Mouse (Mus musculus) limb, embryonic 10.5 days (tissue): ENCODE results near the gene Arhgef2. TPM values are rescaled to one million over a fixed set of nuclear protein-coding genes. Genes with fewer than 3 reads are reported as not detected.
"Not testable (repeated sequence)": the region's sequence is repeated elsewhere in the genome, so short reads cannot be mapped to it uniquely, and the experiment has no call there.

ENCODE experiments used
- DNase-seq: peaks from one replicate; pipeline ENCODE4 v3.0.0-alpha.2; 2017; ENCODE audit warnings: low spot score
- H3K27ac ChIP-seq: fragments of 300-500 bp; sonication (generic); 2 replicates; pipeline ENCODE4 v1.5.1; 2016; ENCODE audit warnings: mild to moderate bottlenecking
- H3K27me3 ChIP-seq: fragments of 300-500 bp; sonication (generic); 2 replicates; pipeline ENCODE4 v1.6.1; 2016; ENCODE audit warnings: low read depth, mild to moderate bottlenecking; ENCODE audit not compliant: poor library complexity, severe bottlenecking
- H3K36me3 ChIP-seq: fragments of 300-500 bp; sonication (generic); 2 replicates; pipeline ENCODE4 v1.6.1; 2016; ENCODE audit warnings: mild to moderate bottlenecking, moderate library complexity
- H3K4me1 ChIP-seq: fragments of 300-500 bp; sonication (generic); 2 replicates; pipeline ENCODE4 v1.6.1; 2016
- H3K4me3 ChIP-seq: fragments of 300-500 bp; sonication (generic); 2 replicates; pipeline ENCODE4 v1.5.1; 2016; ENCODE audit warnings: mild to moderate bottlenecking, moderate library complexity
- H3K9me3 ChIP-seq: fragments of 300-500 bp; sonication (generic); replicated peaks from 2 replicates; pipeline ENCODE4 v1.6.1; 2016; ENCODE audit warnings: mild to moderate bottlenecking
- WGBS: fragments of 180-500 bp; shearing (Covaris S2); methylation state at CpG from one replicate; pipeline ENCODE4 v1.1.7; 2016; 5-methylcytosine and 5-hydroxymethylcytosine counted together
- polyA plus RNA-seq: library from polyadenylated mRNA; unstranded; fragments of >200 nt; fragmentation: Nextera tagmentation; extraction: Ambion mirVana; gene quantifications from 2 replicates; pipeline ENCODE4 v1.2.1, GENCODE M21; 2016

Gene Arhgef2
- polyA plus RNA-seq, 1 experiment from 2014 or later, result 119 TPM

DNA sequence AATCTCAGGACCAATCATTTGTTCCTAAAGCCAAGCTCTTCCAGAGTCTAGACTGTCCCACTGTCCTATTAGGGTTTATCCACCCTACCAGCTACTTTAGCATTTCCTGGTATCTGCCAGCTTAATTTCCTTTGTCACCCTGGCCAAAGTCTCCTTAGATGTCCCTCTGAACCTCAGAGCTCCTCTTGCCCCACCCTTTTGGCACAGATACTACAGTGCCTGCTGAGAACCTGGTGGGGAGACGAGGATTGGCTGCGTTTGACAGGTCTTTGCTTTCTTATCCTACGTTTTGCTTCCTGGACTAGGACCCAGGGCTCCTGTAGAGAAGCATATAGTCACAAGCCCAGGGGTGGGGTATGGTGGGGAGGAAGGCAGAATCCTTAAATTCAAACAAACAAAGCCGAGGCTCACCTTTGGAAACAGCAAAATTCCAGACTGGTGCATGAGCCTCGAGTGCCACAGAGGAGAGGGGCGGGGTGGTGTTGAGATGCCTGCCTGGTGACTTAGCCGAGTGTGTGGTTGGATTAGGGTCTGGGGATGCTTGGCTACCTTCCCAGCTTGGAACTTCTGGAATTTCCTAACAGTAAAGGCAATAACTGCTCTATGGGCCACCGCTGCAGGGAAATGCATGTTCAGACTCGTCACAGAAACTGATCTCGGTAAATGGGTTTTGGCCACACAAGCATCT, 11.7 kb upstream of the Arhgef2 start:
- Histone ChIP-seq H3K27ac (no peak overlapping the region), H3K9me3 (no peaks in the 10 kb centered on the region), H3K4me3 (no peak overlapping the region), H3K27me3 (no peaks in the 10 kb centered on the region), H3K4me1 (peaks cover 32% of the 10 kb centered on the region), H3K36me3 (peaks cover 4% of the 10 kb centered on the region; the same call in 1 of the 2 replicates)
- 63% methylated on average over 10 of the region's 10 CpGs for WGBS
- DNase-seq, result no peak

DNA sequence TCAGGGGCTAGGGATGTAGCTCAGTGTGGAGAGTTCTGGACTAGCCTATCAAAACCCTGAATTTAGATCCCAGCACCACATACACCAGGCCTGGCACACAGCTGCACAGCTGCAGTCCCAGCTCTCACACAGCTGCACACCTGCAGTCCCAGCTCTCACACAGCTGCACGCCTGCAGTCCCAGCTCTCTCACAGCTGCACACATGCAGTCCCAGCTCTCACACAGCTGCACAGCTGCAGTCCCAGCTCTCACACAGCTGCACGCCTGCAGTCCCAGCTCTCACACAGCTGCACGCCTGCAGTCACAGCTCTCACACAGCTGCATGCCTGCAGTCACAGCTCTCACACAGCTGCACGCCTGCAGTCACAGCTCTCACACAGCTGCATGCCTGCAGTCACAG, 9.2 kb upstream of the Arhgef2 start:
- H3K4me1 ChIP-seq, result peaks cover 20% of the 10 kb centered on the region
- DNase-seq, H3K27ac ChIP-seq, H3K27me3 ChIP-seq, H3K9me3 ChIP-seq, H3K36me3 ChIP-seq, H3K4me3 ChIP-seq: not testable (repeated sequence)
- WGBS, result 80% methylated on average over 4 of the region's 4 CpGs

DNA sequence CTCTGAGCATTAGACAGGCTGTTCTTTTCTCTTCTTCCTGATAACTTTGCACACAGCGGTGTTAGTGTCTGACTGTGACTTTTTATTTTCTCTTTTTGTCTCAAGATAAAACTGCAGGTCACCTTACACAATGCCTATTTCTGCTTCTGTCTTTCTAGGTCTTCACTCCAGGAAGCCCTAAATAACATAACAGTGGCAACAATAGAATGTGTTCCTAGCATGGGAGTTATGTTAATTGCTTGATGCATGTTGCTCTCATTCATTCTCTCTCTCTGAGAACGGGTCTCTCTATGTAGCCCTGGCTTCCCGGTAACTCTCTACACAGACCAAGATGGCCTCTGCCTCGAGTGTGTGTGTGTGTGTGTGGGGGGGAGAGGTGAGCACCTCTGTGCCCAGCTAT, 3.3 kb upstream of the Arhgef2 start:
- no peaks in the 10 kb centered on the region for H3K36me3 ChIP-seq
- no peak overlapping the region for H3K27ac ChIP-seq
- H3K27me3 ChIP-seq, result no peaks in the 10 kb centered on the region
- 84% methylated on average over 4 of the region's 4 CpGs for WGBS
- no peak for DNase-seq
- no peak overlapping the region for H3K4me3 ChIP-seq
- H3K9me3 ChIP-seq, result no peaks in the 10 kb centered on the region
- peaks cover 24% of the 10 kb centered on the region for H3K4me1 ChIP-seq

DNA sequence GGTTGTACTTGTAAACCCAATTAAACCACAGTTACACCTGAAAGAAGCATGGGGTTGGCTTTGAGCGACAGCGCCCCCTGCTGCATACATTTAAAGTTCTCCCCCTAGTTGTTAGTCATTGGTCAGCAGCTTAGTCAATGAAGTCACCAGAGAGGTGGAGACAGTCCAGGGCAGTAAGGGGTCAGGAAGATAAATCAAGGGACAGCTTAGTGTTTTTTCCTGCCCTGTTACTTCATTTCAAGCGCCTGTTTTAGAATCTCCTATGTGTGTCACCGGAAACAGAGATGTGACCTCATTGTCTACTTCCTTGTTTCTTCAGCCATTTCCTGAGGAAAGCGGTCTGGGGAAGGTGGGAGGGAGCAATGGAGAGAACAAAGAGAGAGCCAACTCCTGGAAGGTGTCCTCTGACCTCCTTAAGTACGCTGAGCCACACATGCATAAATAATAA, 2.0 kb upstream of the Arhgef2 start:
- 26% methylated on average over 6 of the region's 6 CpGs for WGBS

GRCm38 (mm10) chr3:88604863-88605262, 903 bp upstream of the Arhgef2 start:
- Histone ChIP-seq H3K4me1 (peaks cover 29% of the 10 kb centered on the region), H3K27me3 (no peaks in the 10 kb centered on the region), H3K9me3 (no peaks in the 10 kb centered on the region), H3K36me3 (no peaks in the 10 kb centered on the region), H3K27ac (no peak overlapping the region), H3K4me3 (no peak overlapping the region)
- 93% methylated on average over 7 of the region's 7 CpGs for WGBS
- DNase-seq, result no peak

More for the DNA sequence above, 2.0 kb upstream of the Arhgef2 start:
- no peaks in the 10 kb centered on the region for H3K9me3 ChIP-seq
- no peak overlapping the region for H3K4me3 ChIP-seq
- peaks cover 29% of the 10 kb centered on the region for H3K4me1 ChIP-seq
- 0 out of 2 replicates have a peak overlapping the region, but pooled peaks have one; percentile 10 for H3K27ac ChIP-seq
- H3K36me3 ChIP-seq, result no peaks in the 10 kb centered on the region
- no peaks in the 10 kb centered on the region for H3K27me3 ChIP-seq
- peak; percentile 74 for DNase-seq

GRCm38 (mm10) chr3:88607065-88607757, 1.4 kb downstream of the Arhgef2 start:
- peak; percentile 95 for DNase-seq
- H3K4me3 ChIP-seq, result peak overlapping the region; percentile 50
- H3K36me3 ChIP-seq, result no peaks in the 10 kb centered on the region
- no peaks in the 10 kb centered on the region for H3K9me3 ChIP-seq
- 0% methylated on average over 20 of the region's 20 CpGs for WGBS
- H3K4me1 ChIP-seq, result peaks cover 29% of the 10 kb centered on the region
- peak overlapping the region; percentile 75 for H3K27ac ChIP-seq
- no peaks in the 10 kb centered on the region for H3K27me3 ChIP-seq

GRCm38 (mm10) chr3:88607758-88608138, 2.0 kb downstream of the Arhgef2 start:
- Histone ChIP-seq H3K36me3 (no peaks in the 10 kb centered on the region), H3K9me3 (no peaks in the 10 kb centered on the region), H3K27me3 (no peaks in the 10 kb centered on the region), H3K4me3 (peak overlapping the region; percentile 50), H3K27ac (peak overlapping the region; percentile 75), H3K4me1 (peaks cover 29% of the 10 kb centered on the region)
- WGBS, result 33% methylated on average over 10 of the region's 10 CpGs
- DNase-seq, result no peak

- 75% methylated on average over 4 of the region's 4 CpGs for WGBS
- Histone ChIP-seq H3K4me3 (no peak overlapping the region), H3K36me3 (no peaks in the 10 kb centered on the region), H3K27me3 (no peaks in the 10 kb centered on the region), H3K4me1 (peaks cover 23% of the 10 kb centered on the region), H3K9me3 (no peaks in the 10 kb centered on the region), H3K27ac (no peak overlapping the region)
- no peak for DNase-seq
These were observed 3.3 kb downstream of the Arhgef2 start for GRCm38 (mm10) chr3:88609066-88609465.

DNA sequence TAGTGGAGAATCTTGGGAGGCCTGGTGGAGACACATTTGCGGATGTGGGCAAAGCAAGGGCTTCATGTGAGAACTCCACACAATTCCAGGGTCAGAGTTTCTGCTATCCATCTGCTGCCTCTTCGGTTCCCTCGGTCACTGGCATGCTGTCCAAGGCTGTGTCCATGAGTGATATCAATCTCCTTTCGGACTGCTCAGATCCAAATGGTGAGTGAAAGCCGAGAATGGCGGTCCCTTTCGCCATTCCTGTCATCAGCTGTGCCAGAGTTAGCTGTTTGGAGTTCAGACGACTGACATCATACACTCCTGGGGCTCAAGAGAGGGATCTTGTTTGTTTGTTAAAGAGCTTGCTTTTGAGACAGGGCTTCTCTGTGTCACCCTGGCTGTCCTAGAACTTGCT, 8.7 kb downstream of the Arhgef2 start:
- Histone ChIP-seq H3K27me3 (peaks cover 30% of the 10 kb centered on the region), H3K4me3 (no peak overlapping the region), H3K36me3 (no peaks in the 10 kb centered on the region), H3K27ac (no peak overlapping the region), H3K9me3 (no peaks in the 10 kb centered on the region), H3K4me1 (peaks cover 14% of the 10 kb centered on the region)
- no peak for DNase-seq
- 76% methylated on average over 8 of the region's 8 CpGs for WGBS

GRCm38 (mm10) chr3:88615117-88615516, 9.4 kb downstream of the Arhgef2 start:
- DNase-seq, result no peak
- H3K4me3 ChIP-seq, result no peak overlapping the region
- H3K27ac ChIP-seq, result peak overlapping the region; percentile 10; the same call in 1 of the 2 replicates
- peaks cover 30% of the 10 kb centered on the region for H3K27me3 ChIP-seq
- WGBS, result 58% methylated on average over 5 of the region's 5 CpGs
- peaks cover 19% of the 10 kb centered on the region for H3K4me1 ChIP-seq
- no peaks in the 10 kb centered on the region for H3K36me3 ChIP-seq
- H3K9me3 ChIP-seq, result no peaks in the 10 kb centered on the region

DNA sequence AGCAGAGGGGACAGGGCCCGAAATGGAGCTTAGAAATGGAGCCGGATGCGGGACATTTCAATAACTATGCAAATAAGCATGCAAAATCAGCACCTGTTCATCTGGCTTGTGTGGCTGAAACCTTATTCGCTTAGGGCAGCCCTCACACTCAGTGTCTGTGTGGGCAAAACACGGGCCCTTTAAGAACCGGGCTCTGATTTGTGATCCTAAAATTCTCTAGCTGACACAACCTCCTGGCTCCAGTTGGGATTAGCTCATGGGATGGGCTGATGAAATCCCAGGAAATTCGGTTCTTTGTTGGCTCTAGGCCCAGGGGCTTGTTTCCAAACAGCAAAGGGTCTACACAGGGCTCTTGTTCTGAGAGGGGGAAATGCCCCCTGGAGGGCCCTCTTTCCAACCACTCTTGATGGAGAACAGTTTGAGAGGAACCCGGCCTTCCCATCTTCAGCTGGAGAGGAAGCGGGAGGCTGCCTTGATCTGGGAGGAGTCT, 10.2 kb downstream of the Arhgef2 start:
- Histone ChIP-seq H3K36me3 (no peaks in the 10 kb centered on the region), H3K4me3 (no peak overlapping the region), H3K27ac (no peak overlapping the region), H3K27me3 (peaks cover 30% of the 10 kb centered on the region), H3K9me3 (no peaks in the 10 kb centered on the region), H3K4me1 (peaks cover 28% of the 10 kb centered on the region)
- 59% methylated on average over 9 of the region's 9 CpGs for WGBS
- no peak for DNase-seq

- H3K4me1 ChIP-seq, result peaks cover 30% of the 10 kb centered on the region
- 77% methylated on average over 3 of the region's 3 CpGs for WGBS
These were observed 11.3 kb downstream of the Arhgef2 start for GRCm38 (mm10) chr3:88616951-88617500.

More at GRCm38 (mm10) chr3:88616951-88617500, 11.3 kb downstream of the Arhgef2 start:
- no peaks in the 10 kb centered on the region for H3K36me3 ChIP-seq
- H3K27ac ChIP-seq, result no peak overlapping the region
- no peak overlapping the region for H3K4me3 ChIP-seq
- DNase-seq, result no peak
- H3K27me3 ChIP-seq, result peaks cover 30% of the 10 kb centered on the region
- no peaks in the 10 kb centered on the region for H3K9me3 ChIP-seq
